ENCODE assay signal across 17 mouse cellular contexts in the genomic region with DNA sequence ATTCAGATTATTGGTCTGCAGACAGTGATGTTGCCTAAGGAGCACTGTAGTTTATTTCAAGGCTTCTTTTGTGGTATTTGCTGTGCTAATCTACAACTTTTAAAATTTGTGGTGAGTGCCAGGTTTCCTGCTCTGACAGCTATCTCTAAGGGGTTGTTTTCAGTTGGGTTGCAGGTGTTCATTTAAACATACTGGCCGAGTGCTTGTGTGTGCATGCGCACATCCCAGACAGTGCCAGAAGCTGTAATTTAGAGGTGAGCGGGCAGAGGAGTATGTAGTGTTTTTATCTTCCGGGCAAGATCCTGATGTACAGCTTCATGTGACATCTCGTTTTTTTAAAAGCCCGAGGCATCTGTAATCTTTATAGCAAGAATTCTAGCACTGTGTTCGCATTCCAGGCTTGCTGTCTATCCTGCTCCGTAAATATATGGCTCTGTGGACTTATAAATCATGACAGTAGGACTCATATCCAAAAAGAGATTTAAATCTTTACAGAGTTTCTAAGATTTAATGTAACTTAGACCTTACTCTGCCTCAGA.
DNase-seq lines count a peak whose midpoint lies in the region; ATAC-seq and TF ChIP-seq lines count a peak whose summit lies in the region.
"Had no signal": no experiment of that assay in that cellular context is flagged by ENCODE, and none has a peak within 500 bp of the region (broad histone marks: within the 10 kb centered on the region; RNA-seq: fewer than 3 reads in every experiment).

No protein-coding gene starts in this region.

- no peak for TF ChIP-seq CTCF in kidney, postnatal 0 days (IDR thresholded peaks at IDR 0.05; ENCODE audit: low read depth)

- no peaks in the 10 kb centered on the region for H3K9me3 ChIP-seq in forebrain, embryonic 12.5 days
- no peaks in the 10 kb centered on the region for H3K9me3 ChIP-seq in forebrain, embryonic 14.5 days (replicated peaks; ENCODE audit: control insufficient read depth, low read length)
- no peaks in the 10 kb centered on the region for H3K9me3 ChIP-seq in kidney, postnatal 0 days (replicated peaks; ENCODE audit: low read length)
- H3K9me3 ChIP-seq in kidney, embryonic 16.5 days (ENCODE audit: low read length), result no peaks in the 10 kb centered on the region
- H3K9me3 ChIP-seq in midbrain, embryonic 16.5 days (replicated peaks; ENCODE audit: control insufficient read depth, low read length, poor library complexity, severe bottlenecking), result no peaks in the 10 kb centered on the region
- H3K9me3 ChIP-seq: embryonic facial prominence, embryonic 13.5 days; limb, embryonic 12.5 days had no signal

- no peaks in the 10 kb centered on the region for H3K27me3 ChIP-seq in forebrain, embryonic 12.5 days
- H3K27me3 ChIP-seq in forebrain, embryonic 14.5 days (replicated peaks; ENCODE audit: control insufficient read depth, insufficient read depth, low read length), result no peaks in the 10 kb centered on the region
- H3K27me3 ChIP-seq in kidney, postnatal 0 days (ENCODE audit: insufficient read depth, low read length), result no peaks in the 10 kb centered on the region
- no peaks in the 10 kb centered on the region for H3K27me3 ChIP-seq in kidney, embryonic 16.5 days (ENCODE audit: insufficient read depth, low read length)
- H3K27me3 ChIP-seq in midbrain, embryonic 16.5 days (ENCODE audit: control insufficient read depth, insufficient read depth, low read depth, low read length), result no peaks in the 10 kb centered on the region
- H3K27me3 ChIP-seq: embryonic facial prominence, embryonic 13.5 days; limb, embryonic 12.5 days; Patski had no signal

- H3K36me3 ChIP-seq in forebrain, embryonic 12.5 days (replicated peaks), result no peaks in the 10 kb centered on the region
- peaks cover 3% of the 10 kb centered on the region; the same call in 1 of the 2 replicates for H3K36me3 ChIP-seq in forebrain, embryonic 14.5 days (ENCODE audit: control insufficient read depth, insufficient read depth, low read length)
- 0 out of 2 replicates have a peak, but pooled peaks cover 2% of the 10 kb centered on the region for H3K36me3 ChIP-seq in kidney, postnatal 0 days (ENCODE audit: insufficient read depth, low read length)
- no peaks in the 10 kb centered on the region for H3K36me3 ChIP-seq in kidney, embryonic 16.5 days (ENCODE audit: insufficient read depth, low read length)
- no peaks in the 10 kb centered on the region for H3K36me3 ChIP-seq in midbrain, embryonic 16.5 days (ENCODE audit: control insufficient read depth, insufficient read depth, low read length)

- 90% methylated on average over 8 of the region's 8 CpGs for WGBS in forebrain, embryonic 12.5 days
- WGBS in forebrain, embryonic 14.5 days, result 89% methylated on average over 8 of the region's 8 CpGs
- 42% methylated on average over 8 of the region's 8 CpGs for WGBS in kidney, postnatal 0 days
- 43% methylated on average over 8 of the region's 8 CpGs for WGBS in kidney, embryonic 16.5 days
- WGBS in midbrain, embryonic 16.5 days, result 67% methylated on average over 8 of the region's 8 CpGs

- H3K4me1 ChIP-seq in forebrain, embryonic 12.5 days, result peaks cover 5% of the 10 kb centered on the region
- peaks cover 5% of the 10 kb centered on the region; the same call in 1 of the 2 replicates for H3K4me1 ChIP-seq in forebrain, embryonic 14.5 days (ENCODE audit: control insufficient read depth, insufficient read depth, low read length)
- H3K4me1 ChIP-seq in kidney, postnatal 0 days (replicated peaks; ENCODE audit: insufficient read depth, low read length), result no peaks in the 10 kb centered on the region
- 0 out of 2 replicates have a peak, but pooled peaks cover 5% of the 10 kb centered on the region for H3K4me1 ChIP-seq in kidney, embryonic 16.5 days (ENCODE audit: insufficient read depth, low read length)
- peaks cover 7% of the 10 kb centered on the region; the same call in 1 of the 2 replicates for H3K4me1 ChIP-seq in midbrain, embryonic 16.5 days (ENCODE audit: control insufficient read depth, insufficient read depth, low read length)
- H3K4me1 ChIP-seq: limb, embryonic 12.5 days had no signal

- H3K4me2 ChIP-seq in forebrain, embryonic 12.5 days, result no peak overlapping the region
- H3K4me2 ChIP-seq in forebrain, embryonic 14.5 days (ENCODE audit: low read length), result no peak overlapping the region
- H3K4me2 ChIP-seq in kidney, postnatal 0 days (ENCODE audit: low read length), result no peak overlapping the region
- H3K4me2 ChIP-seq in kidney, embryonic 16.5 days (replicated peaks; ENCODE audit: low read depth, low read length), result no peak overlapping the region
- no peak overlapping the region for H3K4me2 ChIP-seq in midbrain, embryonic 16.5 days (ENCODE audit: low read length)
- H3K4me2 ChIP-seq: embryonic facial prominence, embryonic 13.5 days; heart, embryonic 11.5 days; limb, embryonic 12.5 days had no signal

- 0 out of 2 replicates have a peak overlapping the region, but pooled peaks have one; percentile 19 for H3K27ac ChIP-seq in forebrain, embryonic 12.5 days
- no peak overlapping the region for H3K27ac ChIP-seq in forebrain, embryonic 14.5 days (ENCODE audit: low read depth, low read length)
- H3K27ac ChIP-seq in kidney, postnatal 0 days, result no peak overlapping the region
- H3K27ac ChIP-seq in kidney, embryonic 16.5 days (ENCODE audit: low read length), result no peak overlapping the region
- no peak overlapping the region for H3K27ac ChIP-seq in midbrain, embryonic 16.5 days (ENCODE audit: low read length)
- H3K27ac ChIP-seq: limb, embryonic 12.5 days had no signal

- DNase-seq in forebrain, embryonic 14.5 days (ENCODE audit: low spot score), result no peak
- peak; percentile 19 for DNase-seq in kidney, postnatal 0 days (ENCODE audit: low spot score)
- DNase-seq in fat pad, adult 2 months (ENCODE audit: extremely low read depth, low read depth, low spot score), result peak; percentile 30
- peak; percentile 83 for DNase-seq in thymus, postnatal 0 days (ENCODE audit: low spot score)
- DNase-seq in frontal cortex, postnatal 36 days (ENCODE audit: low spot score in 2 of 2), result no peak
- DNase-seq: forebrain, postnatal 0 days; gastrocnemius, postnatal 25 days; kidney, adult 9 months; lung, adult 2 months; retina, postnatal 1 day had no signal

- no peak overlapping the region for H3K4me3 ChIP-seq in forebrain, embryonic 12.5 days (replicated peaks)
- no peak overlapping the region for H3K4me3 ChIP-seq in forebrain, embryonic 14.5 days (ENCODE audit: low read depth, low read length)
- no peak overlapping the region for H3K4me3 ChIP-seq in kidney, postnatal 0 days (replicated peaks; ENCODE audit: low read depth, low read length)
- H3K4me3 ChIP-seq in kidney, embryonic 16.5 days (ENCODE audit: low read length), result no peak overlapping the region
- H3K4me3 ChIP-seq in midbrain, embryonic 16.5 days (ENCODE audit: low read depth, low read length), result no peak overlapping the region
- H3K4me3 ChIP-seq: embryonic facial prominence, embryonic 13.5 days; limb, embryonic 12.5 days had no signal

- no peak for ATAC-seq in forebrain, embryonic 12.5 days (ENCODE audit: low FRiP score)
- no peak for ATAC-seq in forebrain, embryonic 14.5 days
- no peak for ATAC-seq in kidney, postnatal 0 days (replicated peaks; ENCODE audit: low FRiP score, low read depth)
- ATAC-seq in kidney, embryonic 16.5 days (ENCODE audit: low FRiP score, low TSS enrichment), result no peak
- no peak for ATAC-seq in midbrain, embryonic 16.5 days
- ATAC-seq: forebrain, postnatal 0 days; Patski had no signal

- no peak overlapping the region for H3K9ac ChIP-seq in forebrain, embryonic 12.5 days
- no peak overlapping the region for H3K9ac ChIP-seq in forebrain, embryonic 14.5 days (ENCODE audit: low read length)
- no peak overlapping the region for H3K9ac ChIP-seq in kidney, postnatal 0 days (ENCODE audit: low read depth, low read length)
- H3K9ac ChIP-seq in kidney, embryonic 16.5 days (replicated peaks; ENCODE audit: low read length), result no peak overlapping the region
- no peak overlapping the region for H3K9ac ChIP-seq in midbrain, embryonic 16.5 days (ENCODE audit: low read depth, low read length)
- H3K9ac ChIP-seq: forebrain, postnatal 0 days; limb, embryonic 12.5 days had no signal

Comparison
In these comparisons a context has a peak if more than half of its experiments do, and no peak if none do; other contexts are left out.
1. DNase-seq: peak in kidney, postnatal 0 days (single experiment), fat pad, adult 2 months (single experiment) and thymus, postnatal 0 days (single experiment); none in forebrain, embryonic 14.5 days (single experiment) and frontal cortex, postnatal 36 days (0 of 2).